Mouse (Mus musculus) fat pad, adult 2 months (tissue): ENCODE measurements around the gene Dnali1.

Source experiments
- DNase-seq: peaks from one replicate; pipeline ENCODE4 v3.0.0-alpha.2; 2011; ENCODE audit warnings: low read depth, low spot score; ENCODE audit errors: extremely low read depth

The Dnali1 gene

DNA sequence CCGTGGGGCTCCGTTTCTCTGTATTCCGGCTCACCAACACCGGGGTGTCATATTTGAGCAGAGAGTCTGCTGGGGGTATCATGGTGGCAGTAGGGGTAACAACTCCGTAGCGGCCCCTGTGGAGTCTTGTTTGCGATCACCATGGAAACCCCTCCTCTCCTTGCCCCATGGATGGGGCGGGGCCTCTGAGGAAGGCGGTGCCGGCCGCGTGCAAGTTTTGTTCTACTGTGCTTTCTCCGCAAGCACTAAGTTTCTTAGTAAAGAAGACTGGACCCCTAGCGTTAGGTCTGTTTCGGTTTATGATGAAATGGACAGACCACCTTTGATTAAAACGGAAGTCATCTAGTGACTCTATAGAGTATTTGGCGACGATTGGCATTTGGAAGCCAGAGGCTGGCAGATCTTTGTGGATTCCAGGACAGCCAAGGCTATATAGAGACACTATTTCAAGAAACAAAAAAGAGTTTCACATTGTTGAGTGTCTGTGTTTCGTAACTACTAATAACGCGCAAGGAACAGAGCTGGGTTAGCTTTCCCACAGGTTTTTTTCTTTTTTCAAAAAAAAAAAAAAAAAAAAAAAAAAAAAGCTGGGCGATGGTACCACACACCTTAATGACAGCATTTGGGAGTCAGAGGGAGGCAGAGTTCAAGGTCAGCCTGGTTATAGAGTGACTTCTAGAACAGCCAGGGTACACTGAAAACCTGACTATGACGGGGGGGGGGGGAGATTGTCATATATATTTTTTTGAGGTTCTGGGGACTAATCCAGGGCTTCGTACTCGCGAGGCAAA, at the start of gene Dnali1:
TSS of gene Dnali1 (minus strand) at position 187 of the 791 bp plus-strand sequence.
- no peak for DNase-seq

DNA sequence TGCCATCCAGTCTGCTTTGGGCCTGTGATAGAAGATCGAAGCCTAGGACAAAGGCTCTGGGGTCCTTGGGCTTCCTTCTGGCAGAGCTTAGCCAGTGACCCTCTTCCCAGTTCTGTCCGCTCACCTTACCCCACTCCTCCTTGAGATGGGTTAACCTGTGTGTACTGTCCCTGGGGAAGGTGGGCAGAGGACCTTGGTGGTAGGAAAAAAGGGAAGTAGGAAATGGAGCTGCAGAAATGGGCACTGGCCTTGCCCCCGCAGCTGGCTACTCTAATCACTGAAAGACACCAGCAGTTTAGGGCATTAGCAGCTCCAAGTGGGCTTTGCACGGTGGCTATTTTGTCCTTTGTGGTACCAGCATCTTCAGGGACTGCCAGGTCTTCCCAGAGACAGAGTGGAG, 49.6 kb upstream of the Dnali1 start:
- DNase-seq: no peak

DNA sequence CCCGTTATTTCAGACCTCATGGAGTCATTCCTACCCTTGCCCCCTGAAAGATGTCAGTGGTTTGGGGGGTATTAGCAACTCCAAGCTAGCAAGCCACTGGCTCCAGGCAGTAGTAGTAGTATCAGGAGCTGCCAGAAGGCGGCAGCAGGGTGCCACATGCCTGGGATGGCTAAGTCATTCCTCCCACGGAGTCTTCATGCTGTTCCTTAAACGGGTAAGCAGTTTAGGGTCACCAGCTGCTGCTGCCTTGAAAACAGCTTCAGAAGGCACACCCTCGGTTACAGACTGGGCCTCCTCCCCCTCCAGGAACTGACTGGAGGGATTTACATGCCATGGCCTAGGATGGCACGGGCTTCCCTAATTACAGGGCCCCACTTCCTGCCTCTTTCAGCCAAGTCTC, 49.1 kb upstream of the Dnali1 start:
- no peak for DNase-seq

DNA sequence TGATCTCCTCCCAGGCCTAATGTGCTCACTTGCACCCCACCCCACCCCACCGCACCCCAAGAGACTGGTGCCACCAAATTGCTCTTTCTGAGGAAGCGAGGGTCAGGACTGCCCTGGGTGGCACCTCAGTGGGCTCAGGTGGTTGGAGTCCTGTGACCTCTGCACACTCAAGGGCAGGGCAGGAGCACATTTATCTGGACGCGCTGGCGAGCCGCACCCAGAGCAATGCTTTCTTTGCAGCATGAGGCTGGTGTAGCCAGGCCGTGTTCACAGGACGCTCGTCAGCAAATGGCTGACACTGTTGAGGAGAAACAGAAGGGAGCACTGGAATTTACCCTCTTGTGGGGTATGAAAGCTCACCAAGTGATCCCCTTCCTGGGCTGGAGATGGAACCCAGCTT, 39.9 kb upstream of the Dnali1 start:
- DNase-seq: no peak

GRCm38 (mm10) chr4:125101334-125101733, 35.8 kb upstream of the Dnali1 start:
- no peak for DNase-seq

GRCm38 (mm10) chr4:125099458-125099857, 34.0 kb upstream of the Dnali1 start:
- no peak for DNase-seq

- DNase-seq: no peak
These were observed 31.9 kb upstream of the Dnali1 start for GRCm38 (mm10) chr4:125097412-125097811.

DNA sequence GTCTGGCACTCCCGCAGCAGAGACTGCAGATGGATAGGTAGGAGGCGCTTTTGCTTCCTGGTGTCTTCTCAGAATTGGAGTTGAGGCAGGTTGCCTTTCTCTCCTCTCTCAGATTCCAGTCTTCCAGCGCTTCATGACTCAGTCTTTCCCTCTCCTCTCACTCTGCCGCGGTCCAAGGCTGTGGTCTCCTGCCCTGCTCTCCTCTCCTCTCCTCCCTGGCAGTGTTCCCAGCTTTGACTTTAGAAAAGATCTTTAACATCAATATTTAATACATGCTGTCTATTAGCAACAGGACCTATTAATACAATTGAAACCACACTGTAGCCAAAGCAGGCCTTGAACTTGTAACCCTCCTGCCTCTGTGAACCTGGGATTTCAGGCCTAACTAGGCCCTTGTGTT, 30.6 kb upstream of the Dnali1 start:
- no peak for DNase-seq

- no peak for DNase-seq
These were observed 27.5 kb upstream of the Dnali1 start for GRCm38 (mm10) chr4:125093031-125093430.

GRCm38 (mm10) chr4:125085346-125085841, 19.9 kb upstream of the Dnali1 start:
- DNase-seq: no peak

- no peak for DNase-seq
These were observed 19.2 kb upstream of the Dnali1 start, which contains the start of gene Meaf6 for GRCm38 (mm10) chr4:125084403-125085345. Meaf6 (plus strand) TSS chr4:125085134.

GRCm38 (mm10) chr4:125078698-125079097, 13.2 kb upstream of the Dnali1 start:
- no peak for DNase-seq

- DNase-seq: no peak
These were observed 12.2 kb upstream of the Dnali1 start for GRCm38 (mm10) chr4:125077700-125078099.

DNA sequence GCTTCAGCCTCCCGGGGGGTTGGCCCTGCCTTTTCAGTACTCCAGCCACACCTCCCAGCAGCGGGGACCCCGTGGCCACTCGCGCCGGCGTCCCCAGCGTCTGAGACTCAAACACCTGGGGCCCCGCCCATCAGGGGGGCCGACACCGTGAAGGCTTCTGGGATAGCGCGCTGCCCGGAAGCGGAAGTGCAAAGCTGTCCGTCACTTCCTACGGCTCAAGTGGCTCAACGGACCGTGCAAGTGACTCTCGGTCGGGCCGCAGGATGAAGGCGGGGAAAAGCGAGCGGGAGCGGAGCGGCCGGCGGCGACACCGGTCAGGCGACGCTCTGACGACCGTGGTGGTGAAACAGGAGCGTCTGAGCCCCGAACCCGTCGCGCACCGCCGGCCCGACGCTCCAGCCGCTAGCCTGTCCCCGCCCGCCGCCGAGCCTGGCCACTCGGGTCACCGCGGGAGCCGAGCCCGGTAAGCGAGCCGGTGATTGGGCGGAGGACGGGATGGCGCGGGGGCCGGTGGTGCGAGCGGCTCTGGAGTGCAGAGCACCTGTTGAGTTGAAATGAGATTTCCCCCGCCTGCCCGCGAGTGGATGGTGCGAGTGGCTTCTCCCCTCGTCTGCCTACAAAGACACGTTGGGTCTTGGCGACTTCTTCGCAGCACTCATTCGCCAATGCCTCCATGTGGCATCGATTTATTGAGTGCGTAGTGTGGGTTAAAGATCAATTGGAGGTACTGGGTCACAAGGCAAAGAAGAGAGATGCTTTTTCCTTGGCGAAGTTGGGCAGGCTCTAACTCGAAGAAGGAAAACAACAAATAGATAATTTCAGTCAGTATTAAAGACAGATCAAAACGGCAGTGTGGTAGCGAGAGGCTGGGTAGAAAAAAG, 1.2 kb upstream of the Dnali1 start, which contains the start of gene Snip1:
TSS of gene Snip1 (plus strand) at position 183 of the 881 bp plus-strand sequence.
- DNase-seq: no peak

GRCm38 (mm10) chr4:125063829-125064228, 1.7 kb downstream of the Dnali1 start:
- no peak for DNase-seq

DNA sequence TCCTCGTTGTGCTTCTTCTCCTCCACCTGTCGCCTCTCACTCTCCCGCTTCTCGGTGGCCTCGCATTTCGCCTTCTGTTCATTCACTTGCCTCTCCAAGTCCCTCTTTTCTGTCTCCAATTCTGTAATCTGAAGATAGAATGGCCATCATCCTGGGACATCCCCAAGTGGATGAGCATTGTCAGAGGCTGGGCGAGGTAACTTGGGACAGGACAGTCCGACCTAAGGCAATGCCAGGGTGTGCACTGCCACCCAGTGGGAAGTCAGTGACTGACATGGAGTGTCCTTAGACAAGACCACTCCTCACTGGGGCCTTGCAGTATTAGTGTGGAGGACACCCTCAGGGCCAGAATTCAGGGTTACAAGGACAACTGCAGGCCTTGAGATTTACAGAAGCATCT, 6.5 kb downstream of the Dnali1 start:
- no peak for DNase-seq

GRCm38 (mm10) chr4:125058033-125058432, 7.5 kb downstream of the Dnali1 start:
- DNase-seq: no peak

DNA sequence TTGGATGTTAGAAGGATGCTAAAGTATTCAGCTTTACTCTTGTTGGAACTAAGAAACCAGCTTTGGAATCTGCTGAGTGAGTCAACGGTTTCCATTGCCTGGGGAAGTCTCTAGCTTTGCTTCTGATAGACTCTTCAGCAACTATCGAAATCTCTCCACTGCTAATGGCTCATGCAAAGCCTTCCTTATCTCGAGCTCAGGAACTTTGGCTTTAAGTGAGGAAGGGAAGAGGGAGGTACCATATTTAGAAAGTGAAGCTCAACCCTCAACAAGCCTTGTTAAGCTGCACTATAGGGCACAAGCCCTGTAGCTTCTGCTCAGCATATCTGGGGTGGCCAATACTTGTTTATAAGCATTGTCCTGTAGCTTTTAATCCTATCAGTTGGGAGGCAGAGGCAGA, 8.2 kb downstream of the Dnali1 start:
- no peak for DNase-seq

DNA sequence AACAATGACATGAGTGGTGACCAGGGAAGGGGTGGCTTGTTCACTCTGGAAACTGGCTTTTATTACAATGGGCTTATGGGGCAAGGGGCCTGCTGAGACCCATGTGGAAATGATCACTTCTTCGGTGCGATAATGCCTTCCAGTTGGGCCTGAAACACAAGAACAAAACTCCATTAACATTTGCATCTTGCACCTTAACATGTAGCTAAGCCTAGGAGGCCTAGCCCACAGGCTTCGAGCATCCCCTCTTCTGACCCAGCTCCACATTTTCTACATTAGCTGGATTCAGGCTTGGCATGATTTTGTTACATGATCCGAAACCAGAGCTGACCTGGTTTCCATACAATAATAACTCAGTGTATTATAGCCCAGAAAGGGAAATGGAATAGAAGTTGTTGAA, 9.0 kb downstream of the Dnali1 start:
- DNase-seq: no peak

- no peak for DNase-seq
These were observed 10.1 kb downstream of the Dnali1 start for GRCm38 (mm10) chr4:125055385-125055784.

DNA sequence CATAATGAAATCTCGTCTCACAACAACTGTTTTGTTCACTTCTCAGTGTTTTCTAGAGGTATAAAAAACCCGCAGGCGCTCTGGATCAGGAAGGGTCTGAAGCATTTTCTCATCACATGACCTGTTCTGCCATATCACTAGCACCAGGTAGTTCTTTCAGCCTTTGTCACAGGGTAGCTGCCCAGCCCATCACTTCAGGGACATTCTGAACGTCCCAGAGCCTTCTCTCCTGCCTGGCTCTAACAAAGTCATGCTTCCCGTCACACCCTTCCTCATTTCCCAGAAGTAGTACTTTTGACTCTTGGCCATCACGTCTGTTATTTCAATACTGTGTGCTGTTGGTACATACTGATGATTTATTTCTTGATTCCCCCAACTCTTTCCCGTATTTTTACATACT, 21.0 kb downstream of the Dnali1 start:
- no peak for DNase-seq
